Mouse (Mus musculus) induced T-regulatory cell, adult 2 months (primary cell): ENCODE measurements around the gene Stk40.
"Not testable (repeated sequence)": the region's sequence is repeated elsewhere in the genome, so short reads cannot be mapped to it uniquely, and the experiment has no call there.

Experiments used
- DNase-seq: peaks from one replicate; pipeline ENCODE4 v3.0.0-alpha.2; 2012; ENCODE audit warnings: low read depth

The Stk40 gene

DNA sequence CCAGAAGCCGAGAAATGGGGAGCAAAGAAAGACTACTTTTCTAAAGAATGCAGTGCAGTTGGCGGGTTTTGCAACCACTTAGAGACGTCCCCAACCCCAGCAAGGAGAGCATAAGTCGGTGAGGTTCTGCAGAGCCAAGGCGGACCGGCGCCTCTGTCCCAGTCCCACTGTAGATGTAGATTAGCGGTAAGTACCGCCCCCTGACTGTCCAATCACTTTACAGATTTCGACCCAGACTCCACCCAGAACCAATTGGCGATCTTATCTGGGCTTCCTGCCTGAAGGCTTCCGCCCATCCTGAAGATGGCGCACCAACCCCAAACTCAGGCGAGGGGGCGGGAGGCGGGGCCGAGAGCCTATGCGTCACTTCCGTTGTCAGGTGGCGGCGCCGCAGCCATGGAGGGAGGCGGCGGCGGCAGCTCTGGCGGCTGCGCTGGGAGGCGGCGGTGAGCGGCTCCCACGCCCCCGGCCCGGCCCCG, at the start of gene Stk40:
Gene Stk40, plus strand, starts transcription at position 368 of the 479 bp plus-strand sequence.
- DNase-seq = peak; percentile 99

DNA sequence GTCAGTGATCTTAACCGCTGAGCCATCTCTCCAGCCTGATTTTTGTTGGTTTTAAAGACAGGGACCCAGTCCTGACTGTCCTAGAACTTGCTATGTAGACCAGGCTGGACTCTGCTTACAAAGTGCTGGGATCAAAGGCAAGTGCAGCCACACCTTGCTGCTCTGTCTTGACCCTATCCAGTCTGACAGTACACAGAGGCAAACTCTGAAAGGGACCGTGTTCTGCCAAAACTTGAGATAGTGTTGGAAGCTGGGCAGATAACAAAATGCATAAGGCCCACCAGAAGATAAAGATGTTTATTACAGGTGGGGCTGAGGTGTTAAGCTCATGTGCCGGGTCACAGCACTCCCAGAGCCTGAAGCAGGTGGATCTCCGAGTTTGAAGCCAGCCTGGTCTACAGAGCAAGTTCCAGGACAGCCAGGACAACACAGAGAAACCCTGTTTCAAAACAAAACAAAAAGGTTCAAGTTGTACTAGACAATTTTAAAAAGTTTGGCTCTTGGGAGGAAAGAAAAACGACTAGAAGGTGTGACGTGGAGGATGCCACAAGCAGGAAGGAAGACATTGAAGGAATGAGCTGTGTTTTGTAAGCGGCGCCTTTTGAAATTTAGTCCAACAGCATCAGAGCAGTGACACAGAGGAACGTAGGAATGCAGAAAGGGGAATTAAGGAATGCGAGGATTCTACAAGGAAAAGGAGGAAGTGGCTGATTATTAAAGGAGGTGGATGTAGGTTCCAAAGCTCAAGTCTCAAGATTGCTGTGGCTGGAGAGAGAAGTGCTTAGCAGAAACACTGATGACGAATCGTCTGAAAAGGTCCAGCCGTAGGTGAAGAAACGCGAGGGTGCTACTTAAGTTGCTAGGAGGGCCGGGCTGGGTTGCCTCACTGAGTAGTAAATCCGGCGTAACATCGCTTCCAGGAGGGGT, 46.3 kb upstream of the Stk40 start:
- DNase-seq = peak; percentile 43

DNA sequence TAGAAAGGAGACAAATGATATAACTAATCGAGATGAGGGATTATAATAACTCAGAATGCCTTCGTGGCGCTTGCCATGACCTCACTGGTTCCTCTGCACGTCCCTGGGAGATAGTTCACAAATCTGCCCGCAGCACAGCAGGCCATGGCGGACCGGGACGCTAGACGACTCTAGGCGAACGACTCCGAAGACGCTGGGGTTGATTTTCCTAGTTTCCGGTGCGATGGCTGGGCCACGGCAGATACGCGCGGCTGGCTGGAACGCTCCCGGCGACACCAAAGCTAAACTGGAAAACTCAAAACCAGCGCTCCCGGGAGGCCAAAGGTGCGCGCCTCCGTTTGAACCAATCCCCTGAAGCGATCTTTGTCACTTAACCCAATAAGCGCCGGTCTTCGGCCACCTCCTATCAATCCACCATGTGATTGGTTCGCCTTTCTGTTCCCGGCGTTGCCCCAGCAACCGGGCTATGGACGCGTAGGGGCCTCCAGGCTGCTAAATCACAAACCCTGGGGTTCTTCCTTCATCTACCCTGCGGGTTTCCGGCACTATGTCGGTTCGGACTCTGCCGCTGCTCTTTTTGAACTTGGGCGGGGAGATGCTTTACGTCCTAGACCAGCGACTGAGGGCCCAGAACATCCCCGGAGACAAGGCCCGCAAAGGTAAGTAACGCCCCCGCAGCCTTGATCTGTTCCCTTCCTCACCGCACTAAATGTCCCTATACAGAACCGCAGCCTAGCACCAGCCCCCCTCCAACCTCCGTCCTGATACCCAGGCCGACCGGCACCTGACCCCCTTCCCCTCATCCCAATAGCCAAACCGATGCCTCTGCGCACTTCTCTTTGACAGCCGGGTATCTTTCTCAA, 45.4 kb upstream of the Stk40 start, which contains the start of gene Oscp1:
Gene Oscp1, plus strand, starts transcription at position 432 of the 863 bp plus-strand sequence.
- DNase-seq = peak; percentile 96

DNA sequence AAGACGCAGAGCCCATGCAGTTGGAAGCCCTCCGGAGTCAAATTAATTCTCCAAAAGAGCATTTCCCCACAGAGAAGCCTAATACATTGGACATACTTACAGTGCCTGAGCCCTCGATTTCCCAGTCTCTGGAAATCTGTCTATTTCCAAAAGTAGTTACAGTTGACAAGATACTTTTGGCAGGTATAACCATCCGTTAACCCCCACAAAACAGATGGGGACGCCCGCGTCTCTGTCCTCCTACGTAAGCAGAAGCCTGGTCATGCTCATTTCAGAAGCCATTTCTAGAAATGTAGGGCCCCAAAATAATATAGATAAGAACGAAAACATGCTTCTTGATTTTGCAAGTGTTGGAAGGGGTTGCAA, 44.8 kb upstream of the Stk40 start:
- DNase-seq = no peak

- no peak for DNase-seq
These were observed 40.9 kb upstream of the Stk40 start for GRCm38 (mm10) chr4:126062856-126063255.

GRCm38 (mm10) chr4:126065241-126065640, 38.5 kb upstream of the Stk40 start:
- DNase-seq = no peak

GRCm38 (mm10) chr4:126067401-126068077, 36.2 kb upstream of the Stk40 start:
- no peak for DNase-seq

GRCm38 (mm10) chr4:126068842-126069241, 34.9 kb upstream of the Stk40 start:
- DNase-seq = no peak

- no peak for DNase-seq
These were observed 25.9 kb upstream of the Stk40 start for GRCm38 (mm10) chr4:126077833-126078232.

GRCm38 (mm10) chr4:126079266-126079665, 24.5 kb upstream of the Stk40 start:
- no peak for DNase-seq

DNA sequence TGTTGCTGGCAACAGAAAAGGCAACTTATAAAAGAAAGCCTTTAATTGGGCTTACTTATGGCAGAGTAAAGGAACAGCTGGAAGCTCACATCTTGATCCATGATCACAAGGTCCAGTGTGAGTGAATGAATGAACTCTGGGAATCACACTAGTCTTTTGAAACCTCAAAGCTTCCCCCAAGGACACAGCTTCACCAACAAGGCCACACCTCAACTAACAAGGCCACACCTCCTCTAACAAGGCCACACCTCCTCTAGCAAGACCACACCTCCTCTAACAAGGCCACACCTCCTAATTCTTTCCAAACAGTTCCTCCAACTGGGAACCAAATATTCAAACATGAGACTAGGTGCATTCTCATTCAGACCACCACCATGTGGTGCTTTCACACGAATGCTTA, 22.2 kb upstream of the Stk40 start:
- no peak for DNase-seq

DNA sequence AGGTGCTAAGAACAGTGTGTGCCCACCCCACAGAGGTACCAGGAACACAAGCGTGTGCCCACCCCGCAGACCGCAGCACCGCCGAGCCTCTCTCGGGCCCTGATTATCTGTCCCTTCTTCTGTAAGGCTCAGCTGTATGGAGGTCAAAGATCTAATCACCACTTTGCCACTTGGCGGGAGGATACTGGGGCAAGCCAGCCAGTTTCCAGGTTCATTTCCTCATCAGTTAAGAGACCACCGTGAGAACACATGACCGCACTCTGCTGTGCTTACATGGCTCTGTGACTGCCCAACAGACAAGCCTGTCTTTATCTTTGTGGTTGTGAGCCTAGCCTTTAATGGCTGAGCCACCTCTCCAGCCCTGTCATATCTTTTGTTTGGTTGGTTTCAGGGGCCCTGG, 20.7 kb upstream of the Stk40 start:
- no peak for DNase-seq

- no peak for DNase-seq
These were observed 19.4 kb upstream of the Stk40 start for GRCm38 (mm10) chr4:126084382-126084781.

DNA sequence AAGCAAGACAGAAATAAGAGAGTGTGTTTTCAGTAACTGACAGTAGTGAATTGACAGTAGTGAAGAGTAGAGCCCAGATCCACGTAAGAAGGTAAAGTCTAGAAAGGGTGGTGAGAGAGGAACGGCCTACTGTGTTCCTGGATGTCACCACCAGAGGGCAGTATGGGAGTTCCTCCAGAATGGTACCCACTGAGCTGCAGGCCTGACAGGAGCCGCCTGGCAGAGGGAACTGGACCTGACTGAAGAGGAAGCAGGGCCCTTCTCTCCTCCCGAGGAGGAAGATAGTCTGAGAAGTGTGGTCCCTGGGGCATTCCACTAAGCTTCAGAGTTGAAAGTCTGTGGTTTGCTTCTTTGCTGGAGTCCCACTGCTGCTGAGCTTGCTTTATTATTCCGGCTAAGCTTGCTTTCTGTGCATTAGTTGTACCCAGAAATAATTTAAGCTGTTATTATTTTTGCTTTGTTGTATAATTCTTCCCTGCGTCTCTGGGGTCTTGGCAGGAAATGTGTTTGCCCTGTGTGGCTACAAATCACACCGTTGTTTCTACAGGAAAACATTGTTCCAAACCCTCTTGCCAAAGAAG, 17.7 kb upstream of the Stk40 start:
- peak; percentile 93 for DNase-seq

GRCm38 (mm10) chr4:126090101-126090847, 13.5 kb upstream of the Stk40 start:
- peak; percentile 49 for DNase-seq

DNA sequence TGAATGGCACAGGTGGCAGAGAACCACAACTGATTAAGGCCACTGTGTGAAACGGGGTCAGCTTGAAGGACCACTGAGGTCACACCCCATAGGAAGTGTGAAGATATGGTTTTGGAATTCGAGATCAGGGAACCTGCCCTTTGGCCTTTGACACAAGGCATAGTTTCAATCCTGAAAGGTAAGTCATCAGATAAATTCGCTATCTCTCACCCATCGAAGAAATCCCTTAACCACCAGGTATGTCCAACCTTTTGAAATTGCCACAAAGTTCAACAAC, 13.0 kb upstream of the Stk40 start:
- no peak for DNase-seq

GRCm38 (mm10) chr4:126091873-126092272, 11.9 kb upstream of the Stk40 start:
- DNase-seq = no peak

DNA sequence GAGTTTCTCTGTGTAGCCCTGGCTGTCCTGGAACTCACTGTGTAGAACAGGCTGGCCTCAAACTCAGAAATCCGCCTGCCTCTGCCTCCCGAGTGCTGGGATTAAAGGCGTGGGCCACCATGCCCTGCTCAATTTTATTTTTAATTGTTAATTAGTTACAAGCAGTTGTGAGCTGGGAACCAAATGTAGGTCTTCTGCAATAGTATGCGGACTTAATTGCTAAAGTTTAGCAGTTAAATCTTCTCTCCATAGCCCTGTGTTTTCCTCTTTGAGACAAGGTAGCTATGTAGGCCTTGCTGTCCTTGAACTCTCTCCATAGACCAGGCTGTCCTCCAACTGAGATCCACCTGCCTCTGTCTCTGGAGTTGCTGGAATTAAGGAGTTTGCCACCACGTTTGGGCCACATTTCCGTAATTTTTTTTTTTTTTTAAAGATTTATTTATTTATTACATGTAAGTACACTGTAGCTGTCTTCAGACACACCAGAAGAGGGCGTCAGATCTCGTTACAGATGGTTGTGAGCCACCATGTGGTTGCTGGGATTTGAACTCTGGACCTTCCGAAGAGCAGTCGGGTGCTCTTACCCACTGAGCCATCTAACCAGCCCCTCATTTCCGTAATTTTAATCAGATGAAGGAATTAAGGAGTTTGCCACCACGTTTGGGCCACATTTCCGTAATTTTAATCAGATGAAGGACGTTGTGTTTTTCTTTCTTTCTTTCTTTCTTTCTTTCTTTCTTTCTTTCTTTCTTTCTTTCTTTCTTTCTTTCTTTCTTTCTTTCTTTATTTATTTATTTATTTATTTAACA, 7.9 kb upstream of the Stk40 start:
- not testable (repeated sequence) for DNase-seq

GRCm38 (mm10) chr4:126096464-126097111, 7.2 kb upstream of the Stk40 start, which contains the start of gene Lsm10:
Gene Lsm10, plus strand, starts transcription at chr4:126096623.
- DNase-seq = peak; percentile 98
